Mouse (Mus musculus) limb, embryonic 10.5 days (tissue): ENCODE measurements around the gene D2hgdh. TPM values are rescaled to one million over a fixed set of nuclear protein-coding genes. Genes with fewer than 3 reads are reported as not detected.
"Not testable (repeated sequence)": the region's sequence is repeated elsewhere in the genome, so short reads cannot be mapped to it uniquely, and the experiment has no call there.

Experiments used
- DNase-seq: peaks from one replicate; pipeline ENCODE4 v3.0.0-alpha.2; 2017; ENCODE audit warnings: low spot score
- H3K27ac ChIP-seq: fragments of 300-500 bp; sonication (generic); 2 replicates; pipeline ENCODE4 v1.5.1; 2016; ENCODE audit warnings: mild to moderate bottlenecking
- H3K27me3 ChIP-seq: fragments of 300-500 bp; sonication (generic); 2 replicates; pipeline ENCODE4 v1.6.1; 2016; ENCODE audit warnings: low read depth, mild to moderate bottlenecking; ENCODE audit not compliant: poor library complexity, severe bottlenecking
- H3K36me3 ChIP-seq: fragments of 300-500 bp; sonication (generic); 2 replicates; pipeline ENCODE4 v1.6.1; 2016; ENCODE audit warnings: mild to moderate bottlenecking, moderate library complexity
- H3K4me1 ChIP-seq: fragments of 300-500 bp; sonication (generic); 2 replicates; pipeline ENCODE4 v1.6.1; 2016
- H3K4me3 ChIP-seq: fragments of 300-500 bp; sonication (generic); 2 replicates; pipeline ENCODE4 v1.5.1; 2016; ENCODE audit warnings: mild to moderate bottlenecking, moderate library complexity
- H3K9me3 ChIP-seq: fragments of 300-500 bp; sonication (generic); replicated peaks from 2 replicates; pipeline ENCODE4 v1.6.1; 2016; ENCODE audit warnings: mild to moderate bottlenecking
- WGBS: fragments of 180-500 bp; shearing (Covaris S2); methylation state at CpG from one replicate; pipeline ENCODE4 v1.1.7; 2016; 5-methylcytosine and 5-hydroxymethylcytosine counted together
- polyA plus RNA-seq: library from polyadenylated mRNA; unstranded; fragments of >200 nt; fragmentation: Nextera tagmentation; extraction: Ambion mirVana; gene quantifications from 2 replicates; pipeline ENCODE4 v1.2.1, GENCODE M21; 2016

D2hgdh gene
- polyA plus RNA-seq, 1 experiment from 2014 or later: 15.0 TPM

DNA sequence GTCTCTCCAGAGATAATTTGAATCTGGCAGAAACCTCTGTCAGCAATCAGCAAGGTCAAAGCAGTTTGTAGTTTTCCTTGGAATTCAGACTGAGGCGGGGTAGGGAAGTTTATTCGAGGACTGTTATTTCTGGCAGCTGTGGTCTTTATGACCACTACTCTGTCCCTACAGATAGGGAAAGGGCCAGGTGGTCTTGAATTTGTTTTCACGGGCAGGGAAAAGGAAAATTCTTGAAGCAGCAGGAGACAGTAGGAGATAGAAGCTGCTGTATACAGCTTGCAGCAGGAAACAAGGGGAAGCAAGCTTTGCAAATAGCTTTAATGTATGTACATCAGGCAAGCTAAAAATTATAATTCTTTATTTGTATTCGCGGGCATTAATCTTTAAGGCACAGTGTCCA lies 76.6 kb downstream of the D2hgdh start:
- not testable (repeated sequence) for H3K9me3 ChIP-seq, H3K27me3 ChIP-seq, H3K4me3 ChIP-seq, DNase-seq, H3K27ac ChIP-seq, H3K4me1 ChIP-seq, H3K36me3 ChIP-seq
- WGBS: 88% methylated on average over 3 of the region's 5 CpGs

Other genes starting within 250 kb of the D2hgdh start
- 153 and 185 TPM in 2 replicates for gene Stk25, start 166.2 kb upstream of the D2hgdh start, polyA plus RNA-seq
- gene Bok, start 139.2 kb upstream of the D2hgdh start, polyA plus RNA-seq: 34.9 and 37.4 TPM in 2 replicates
- 91.8 and 95.8 TPM in 2 replicates for gene Atg4b, start 73.4 kb upstream of the D2hgdh start, polyA plus RNA-seq
- 54.8 and 56.3 TPM in 2 replicates for gene Thap4, start 70.0 kb upstream of the D2hgdh start, polyA plus RNA-seq
- 280 and 304 TPM in 2 replicates for gene Dtymk, start 23.0 kb upstream of the D2hgdh start, polyA plus RNA-seq
- 21.4 and 22.7 TPM in 2 replicates for gene Ing5, start 20.9 kb upstream of the D2hgdh start, polyA plus RNA-seq
- not detected in 2 replicates for gene Gal3st2, start 36.4 kb downstream of the D2hgdh start, polyA plus RNA-seq
- gene Gal3st2b, start 93.4 kb downstream of the D2hgdh start, polyA plus RNA-seq: not detected in 2 replicates
- gene Gal3st2c, start 165.6 kb downstream of the D2hgdh start, polyA plus RNA-seq: not detected in 2 replicates
- gene Neu4, start 195.5 kb downstream of the D2hgdh start, polyA plus RNA-seq: not detected in 2 replicates
- gene Pdcd1, start 227.6 kb downstream of the D2hgdh start, polyA plus RNA-seq: not detected in 2 replicates